ENCODE assay signal across 8 mouse cellular contexts in genomic region chr11:79993356-79994270, GRCm38 (mm10). TPM values are rescaled to one million over a fixed set of nuclear protein-coding genes. Genes with fewer than 3 reads are reported as not detected.
A peak's percentile ranks its signal among the peaks of the same experiment; 100 is the strongest.
DNase-seq lines count a peak whose midpoint lies in the region; ATAC-seq and TF ChIP-seq lines count a peak whose summit lies in the region.

No protein-coding gene starts in this region.

- peak overlapping the region; percentile 89 for H3K4me3 ChIP-seq in heart, embryonic 11.5 days (ENCODE audit: low read depth, low read length)
- peak overlapping the region; percentile 68 to 99 (median 83) for H3K4me3 ChIP-seq in CH12.LX (replicated peaks in 1 of 3; ENCODE audit: low read depth in 2 of 3, low read length in 2 of 3, poor library complexity in 1 of 3)
- H3K4me3 ChIP-seq in hindbrain, embryonic 10.5 days: peak overlapping the region; percentile 98
- H3K4me3 ChIP-seq in liver, postnatal 0 days (ENCODE audit: low read depth, low read length): peak overlapping the region; percentile 93
- H3K4me3 ChIP-seq in stomach, embryonic 16.5 days (replicated peaks; ENCODE audit: low read length): peak overlapping the region; percentile 80

- no peak for TF ChIP-seq POLR2A in CH12.LX (IDR thresholded peaks at IDR 0.05; ENCODE audit: low read depth, low read length)

- no peak for TF ChIP-seq CTCF in CH12.LX (conservative IDR thresholded peaks at IDR 0.05 in 1 of 2, IDR thresholded peaks at IDR 0.05 in 1 of 2; ENCODE audit: low read depth in 2 of 2, low read length in 2 of 2)
- no peak for TF ChIP-seq CTCF in liver, postnatal 0 days (IDR thresholded peaks at IDR 0.05; ENCODE audit: low read depth)

- peak overlapping the region; percentile 93 for H3K9ac ChIP-seq in heart, embryonic 11.5 days (ENCODE audit: low read depth, low read length)
- H3K9ac ChIP-seq in CH12.LX (ENCODE audit: insufficient read depth, low read depth): peak overlapping the region; percentile 96
- peak overlapping the region; percentile 98 for H3K9ac ChIP-seq in liver, postnatal 0 days (replicated peaks)
- peak overlapping the region; percentile 93 for H3K9ac ChIP-seq in stomach, embryonic 16.5 days (ENCODE audit: low read length)

- peak overlapping the region; percentile 65 for H3K4me2 ChIP-seq in heart, embryonic 11.5 days
- peak overlapping the region; percentile 42; the same call in 1 of the 2 replicates for H3K4me2 ChIP-seq in CH12.LX (ENCODE audit: insufficient read depth, low read depth, poor library complexity, severe bottlenecking)
- peak overlapping the region; percentile 65 for H3K4me2 ChIP-seq in liver, postnatal 0 days (ENCODE audit: low read depth, low read length)
- peak overlapping the region; percentile 70 for H3K4me2 ChIP-seq in stomach, embryonic 16.5 days (ENCODE audit: low read depth, low read length)

- under 1% methylated on average over 64 of the region's 74 CpGs for WGBS in heart, embryonic 11.5 days (ENCODE audit: insufficient replicate concordance)
- under 1% methylated on average over 58 of the region's 74 CpGs for WGBS in hindbrain, embryonic 10.5 days
- WGBS in liver, postnatal 0 days (ENCODE audit: insufficient replicate concordance): 1% methylated on average over 63 of the region's 74 CpGs
- WGBS in stomach, embryonic 16.5 days: under 1% methylated on average over 58 of the region's 74 CpGs

- TF ChIP-seq RAD21 in CH12.LX (IDR thresholded peaks at IDR 0.05; ENCODE audit: low read depth, low read length): no peak

- dilution Hi-C loops in CH12.LX (cut with MboI; ENCODE audit: extremely low pct_ligation_motif_present, extremely low pct_unique_long_range_greater_than_20kb, low sequenced_read_pairs): no loop called here

- no peaks in the 10 kb centered on the region for H3K27me3 ChIP-seq in heart, embryonic 11.5 days (ENCODE audit: control insufficient read depth, insufficient read depth, low read length)
- no peaks in the 10 kb centered on the region for H3K27me3 ChIP-seq in CH12.LX (replicated peaks)
- H3K27me3 ChIP-seq in hindbrain, embryonic 10.5 days (ENCODE audit: insufficient read depth, poor library complexity, severe bottlenecking): no peaks in the 10 kb centered on the region
- no peaks in the 10 kb centered on the region for H3K27me3 ChIP-seq in liver, postnatal 0 days (ENCODE audit: insufficient read depth, low read length)
- no peaks in the 10 kb centered on the region for H3K27me3 ChIP-seq in stomach, embryonic 16.5 days (ENCODE audit: control insufficient read depth, insufficient read depth, low read length)

- in situ Hi-C loops in CH12.LX (cut with MboI; ENCODE audit: low pct_ligation_motif_present, low pct_unique_long_range_greater_than_20kb, low sequenced_read_pairs): no loop called here

- H3K4me1 ChIP-seq in heart, embryonic 11.5 days (ENCODE audit: control insufficient read depth, insufficient read depth, low read length): no peaks in the 10 kb centered on the region
- peaks cover 0 to 17% of the 10 kb centered on the region in 2 experiments; a peak in 2 of 4 replicates for H3K4me1 ChIP-seq in CH12.LX (ENCODE audit: control insufficient read depth in 1 of 2, insufficient read depth in 2 of 2)
- H3K4me1 ChIP-seq in hindbrain, embryonic 10.5 days (replicated peaks): peaks cover 10% of the 10 kb centered on the region
- no peaks in the 10 kb centered on the region for H3K4me1 ChIP-seq in liver, postnatal 0 days (ENCODE audit: insufficient read depth)
- no peaks in the 10 kb centered on the region; the same call in 1 of the 2 replicates for H3K4me1 ChIP-seq in stomach, embryonic 16.5 days (ENCODE audit: control insufficient read depth, insufficient read depth, low read length)

- no peak for TF ChIP-seq EP300 in CH12.LX (IDR thresholded peaks at IDR 0.05; ENCODE audit: low read length)
- TF ChIP-seq EP300 in liver, postnatal 0 days (IDR thresholded peaks at IDR 0.05; ENCODE audit: low read depth): no peak

- H3K36me3 ChIP-seq in heart, embryonic 11.5 days (ENCODE audit: control insufficient read depth, insufficient read depth, low read length): 0 out of 2 replicates have a peak, but pooled peaks cover 2% of the 10 kb centered on the region
- H3K36me3 ChIP-seq in CH12.LX (replicated peaks in 1 of 2; ENCODE audit: control insufficient read depth in 1 of 2, insufficient read depth in 1 of 2, low read length in 1 of 2): peaks cover 3 to 23% of the 10 kb centered on the region in 2 experiments
- H3K36me3 ChIP-seq in hindbrain, embryonic 10.5 days: peaks cover 28% of the 10 kb centered on the region
- peaks cover 18% of the 10 kb centered on the region for H3K36me3 ChIP-seq in liver, postnatal 0 days (replicated peaks; ENCODE audit: insufficient read depth, low read length)
- 0 out of 2 replicates have a peak, but pooled peaks cover 5% of the 10 kb centered on the region for H3K36me3 ChIP-seq in stomach, embryonic 16.5 days (ENCODE audit: control insufficient read depth, insufficient read depth, low read length)

- ATAC-seq in heart, embryonic 11.5 days (replicated peaks; ENCODE audit: insufficient number of reproducible peaks, low FRiP score, low TSS enrichment): peak; percentile 61
- peak; percentile 28; the same call in 1 of the 2 replicates for ATAC-seq in liver, postnatal 0 days
- peak; percentile 42; the same call in 1 of the 2 replicates for ATAC-seq in stomach, embryonic 16.5 days (ENCODE audit: insufficient read depth, low FRiP score)

- intact Hi-C loops in gastrocnemius, postnatal 36 days (cut with DNase I): no loop called here

- no peaks in the 10 kb centered on the region for H3K9me3 ChIP-seq in heart, embryonic 11.5 days (replicated peaks; ENCODE audit: control insufficient read depth, low read length)
- no peaks in the 10 kb centered on the region for H3K9me3 ChIP-seq in CH12.LX (replicated peaks; ENCODE audit: low read length)
- no peaks in the 10 kb centered on the region for H3K9me3 ChIP-seq in hindbrain, embryonic 10.5 days
- no peaks in the 10 kb centered on the region for H3K9me3 ChIP-seq in liver, postnatal 0 days (ENCODE audit: low read length)
- no peaks in the 10 kb centered on the region for H3K9me3 ChIP-seq in stomach, embryonic 16.5 days (replicated peaks; ENCODE audit: control insufficient read depth, low read length)

- peaks cover 39% of the 10 kb centered on the region for H3K79me2 ChIP-seq in CH12.LX (replicated peaks; ENCODE audit: control insufficient read depth, extremely low read depth, insufficient read depth, poor library complexity, severe bottlenecking)

- H3K27ac ChIP-seq in heart, embryonic 11.5 days (ENCODE audit: low read depth, low read length): peak overlapping the region; percentile 97
- peak overlapping the region; percentile 94 for H3K27ac ChIP-seq in CH12.LX (ENCODE audit: insufficient read depth, low read depth)
- H3K27ac ChIP-seq in hindbrain, embryonic 10.5 days: peak overlapping the region; percentile 100
- H3K27ac ChIP-seq in liver, postnatal 0 days (ENCODE audit: low read depth): peak overlapping the region; percentile 100
- H3K27ac ChIP-seq in stomach, embryonic 16.5 days (ENCODE audit: low read length): peak overlapping the region; percentile 99

- no peak for DNase-seq in heart, adult 9 months (ENCODE audit: low spot score in 2 of 2)
- DNase-seq in CH12.LX (ENCODE audit: extremely low read depth): peak; percentile 53
- peak; percentile 78 for DNase-seq in embryo, embryonic 10.5 days (ENCODE audit: low spot score)
- no peak for DNase-seq in hindbrain, embryonic 10.5 days (ENCODE audit: low spot score)
- DNase-seq in liver, postnatal 0 days: no peak
- no peak for DNase-seq in gastrocnemius, postnatal 36 days

TF ChIP-seq in CH12.LX, 34 proteins besides CTCF, POLR2A, EP300 and RAD21 (continues in another document):
- no peak for TF ChIP-seq JUND (conservative IDR thresholded peaks at IDR 0.05; ENCODE audit: low read depth, low read length)
- TF ChIP-seq NELFE (IDR thresholded peaks at IDR 0.05; ENCODE audit: low read depth, low read length): no peak
- TF ChIP-seq JUN (IDR thresholded peaks at IDR 0.05; ENCODE audit: insufficient read depth, low read depth, low read length): no peak
- TF ChIP-seq TBP (conservative IDR thresholded peaks at IDR 0.05; ENCODE audit: low read depth, low read length): no peak
- TF ChIP-seq USF1 (IDR thresholded peaks at IDR 0.05; ENCODE audit: low read depth, low read length): no peak
- TF ChIP-seq TCF12 (IDR thresholded peaks at IDR 0.05; ENCODE audit: low read depth, low read length): peak; percentile 27; the same call in 1 of the 2 replicates
- no peak for TF ChIP-seq ZNF384 (IDR thresholded peaks at IDR 0.05; ENCODE audit: low read depth, low read length)
- no peak; the same call in 1 of the 2 replicates for TF ChIP-seq CHD2 (IDR thresholded peaks at IDR 0.05; ENCODE audit: low read length)
- TF ChIP-seq SMC3 (IDR thresholded peaks at IDR 0.05; ENCODE audit: low read depth, low read length): no peak
- 0 out of 2 replicates have a peak, but pooled peaks have one; percentile 47 for TF ChIP-seq MAX (IDR thresholded peaks at IDR 0.05; ENCODE audit: low read length)
- no peak for TF ChIP-seq GABPA (IDR thresholded peaks at IDR 0.05; ENCODE audit: insufficient replicate concordance, low read depth, low read length)
- TF ChIP-seq ETS1 (conservative IDR thresholded peaks at IDR 0.05; ENCODE audit: low read depth, low read length): no peak
- peak; percentile 83; the same call in 1 of the 2 replicates for TF ChIP-seq UBTF (IDR thresholded peaks at IDR 0.05; ENCODE audit: low read depth, low read length)
- no peak for TF ChIP-seq E2F4 (IDR thresholded peaks at IDR 0.05; ENCODE audit: insufficient replicate concordance, low read depth, low read length)

RNA-seq across cellular contexts. Expression of gene Suz12, which starts 0.7 kb away (rescaled TPM):
- 16.9 and 22.0 TPM in 2 replicates for polyA plus RNA-seq in heart, embryonic 11.5 days (2014; fragmentation: Nextera tagmentation; extraction: Ambion mirVana)
- total RNA-seq in CH12.LX (2012; rRNA removed) (56.7 and 61.9 TPM in 2 replicates), CH12.LX (2014; rRNA removed) (160 and 171 TPM in 2 replicates)
- 106 and 124 TPM in 2 replicates for polyA plus RNA-seq in CH12.LX (2012; ENCODE audit: insufficient read length, low read depth)
- 15.5 and 20.0 TPM in 2 replicates for polyA plus RNA-seq in hindbrain, embryonic 10.5 days (2016; fragmentation: Nextera tagmentation; extraction: Ambion mirVana)
- 10.7 and 11.2 TPM in 2 replicates for polyA plus RNA-seq in liver, postnatal 0 days (2015; fragmentation: Nextera tagmentation; extraction: Ambion mirVana)
- polyA plus RNA-seq in stomach, embryonic 16.5 days (2015; fragmentation: Nextera tagmentation; extraction: Ambion mirVana): 13.5 and 17.8 TPM in 2 replicates
- 10 to 100 TPM; 14.2 to 20.6 TPM for total RNA-seq in gastrocnemius, postnatal 36 days (2021)

RNA-seq across cellular contexts. Expression of gene Utp6, which starts 31.4 kb away (rescaled TPM):
- polyA plus RNA-seq in heart, embryonic 11.5 days (2014; fragmentation: Nextera tagmentation; extraction: Ambion mirVana): 47.3 and 52.8 TPM in 2 replicates
- 78.8 and 103 TPM in 2 replicates for total RNA-seq in CH12.LX (2012; rRNA removed)
- 117 and 122 TPM in 2 replicates for total RNA-seq in CH12.LX (2014; rRNA removed)
- 148 and 186 TPM in 2 replicates for polyA plus RNA-seq in CH12.LX (2012; ENCODE audit: insufficient read length, low read depth)
- 44.9 and 62.4 TPM in 2 replicates for polyA plus RNA-seq in hindbrain, embryonic 10.5 days (2016; fragmentation: Nextera tagmentation; extraction: Ambion mirVana)
- polyA plus RNA-seq in liver, postnatal 0 days (2015; fragmentation: Nextera tagmentation; extraction: Ambion mirVana): 15.1 and 15.9 TPM in 2 replicates
- polyA plus RNA-seq in stomach, embryonic 16.5 days (2015; fragmentation: Nextera tagmentation; extraction: Ambion mirVana): 40.2 and 50.4 TPM in 2 replicates
- total RNA-seq in gastrocnemius, postnatal 36 days (2021): 10 to 100 TPM; 25.5 to 30.4 TPM

Comparison
In these comparisons a context has a peak if more than half of its experiments do, and no peak if none do; other contexts are left out.
1. DNase-seq: peak in CH12.LX (single experiment) and embryo, embryonic 10.5 days (single experiment); none in heart, adult 9 months (0 of 2), hindbrain, embryonic 10.5 days (single experiment), liver, postnatal 0 days (single experiment) and gastrocnemius, postnatal 36 days (0 of 2).
2. Peak in every context shown above with its lines, with median percentiles within 50 percentile points of each other: ATAC-seq, H3K27ac ChIP-seq, H3K4me2 ChIP-seq, H3K4me3 ChIP-seq and H3K9ac ChIP-seq.